Mouse (Mus musculus) heart, embryonic 12.5 days (tissue): ENCODE results near the gene Utp6. TPM values are rescaled to one million over a fixed set of nuclear protein-coding genes. Genes with fewer than 3 reads are reported as not detected.

Source experiments
- polyA plus RNA-seq: library from polyadenylated mRNA; unstranded; fragments of >200 nt; fragmentation: Nextera tagmentation; extraction: Ambion mirVana; gene quantifications from 2 replicates; pipeline ENCODE4 v1.2.1, GENCODE M21; 2016

Gene Utp6
- polyA plus RNA-seq, 1 experiment from 2014 or later = 39.1 TPM

Other genes with a start within 250 kb of the Utp6 start
- 22.7 and 25.4 TPM in 2 replicates for gene Suz12, start 30.7 kb upstream of the Utp6 start, polyA plus RNA-seq
- gene Crlf3, start 118.6 kb upstream of the Utp6 start, polyA plus RNA-seq = 40.1 and 43.5 TPM in 2 replicates
- 6.9 and 8.3 TPM in 2 replicates for gene Atad5, start 127.0 kb upstream of the Utp6 start, polyA plus RNA-seq
- gene Tefm, start 179.8 kb upstream of the Utp6 start, polyA plus RNA-seq = 27.0 and 27.2 TPM in 2 replicates
- 0.51 and 0.92 TPM in 2 replicates for gene Adap2, start 191.7 kb upstream of the Utp6 start, polyA plus RNA-seq
- gene Rnf135, start 221.5 kb upstream of the Utp6 start, polyA plus RNA-seq = 9.4 and 10.5 TPM in 2 replicates
- gene Rhot1, start 246.6 kb upstream of the Utp6 start, polyA plus RNA-seq = 64.3 and 68.0 TPM in 2 replicates